Mouse (Mus musculus) C2C12 (cell line): ENCODE results near the gene Lrp1.
A peak's percentile ranks its signal among the peaks of the same experiment; 100 is the strongest.

ENCODE experiments used
- CEBPB ChIP-seq: IDR thresholded peaks from one replicate; pipeline ENCODE4 v1.6.1; 2011; ENCODE audit warnings: low read depth, mild to moderate bottlenecking, control low read depth, moderate library complexity
- CTCF ChIP-seq: IDR thresholded peaks from one replicate; pipeline ENCODE4 v1.5.1; 2011; ENCODE audit not compliant: control insufficient read depth, insufficient read depth, insufficient read length
- FOSL1 ChIP-seq: IDR thresholded peaks from one replicate; pipeline ENCODE4 v1.8.0; 2011; ENCODE audit warnings: mild to moderate bottlenecking, low read length; ENCODE audit not compliant: poor library complexity, insufficient read depth, severe bottlenecking
- MAX ChIP-seq: IDR thresholded peaks from one replicate; pipeline ENCODE4 v1.6.1; 2011; ENCODE audit warnings: mild to moderate bottlenecking, control low read depth
- MYOD1 ChIP-seq: IDR thresholded peaks from one replicate; pipeline ENCODE4 v1.6.1; 2011; ENCODE audit warnings: low read depth; ENCODE audit not compliant: control insufficient read depth, insufficient read length
- MYOG ChIP-seq: IDR thresholded peaks from one replicate; pipeline ENCODE4 v1.6.1; 2011; ENCODE audit not compliant: control insufficient read depth, insufficient read length; ENCODE audit errors: extremely low read depth
- USF1 ChIP-seq: IDR thresholded peaks from one replicate; pipeline ENCODE4 v1.6.1; 2011; ENCODE audit warnings: low read depth, mild to moderate bottlenecking, control low read depth, moderate library complexity

GRCm38 (mm10) chr10:127621191-127622056, 476 bp upstream of the Lrp1 start:
- TF ChIP-seq CTCF: no peak
- peak; percentile 95 for TF ChIP-seq MAX
- TF ChIP-seq CEBPB: no peak
- TF ChIP-seq MYOG: no peak
- peak; percentile 59 for TF ChIP-seq FOSL1
- no peak for TF ChIP-seq USF1
- no peak for TF ChIP-seq MYOD1
